Mouse (Mus musculus) midbrain, embryonic 15.5 days (tissue): ENCODE measurements around the gene Cacna2d1. TPM values are rescaled to one million over a fixed set of nuclear protein-coding genes. Genes with fewer than 3 reads are reported as not detected.
A peak's percentile ranks its signal among the peaks of the same experiment; 100 is the strongest.

Experiments used
- ATAC-seq: fragments of 200-750 bp; cut with Nextera tagmentation; replicated peaks from 2 replicates; pipeline ENCODE4 v1.8.0; 2017; ENCODE audit warnings: moderate TSS enrichment
- H3K27ac ChIP-seq: fragments of 300-500 bp; sonication (generic); 2 replicates; pipeline ENCODE4 v1.5.1; 2015; ENCODE audit warnings: mild to moderate bottlenecking, inconsistent platforms
- H3K27me3 ChIP-seq: fragments of 300-500 bp; sonication (generic); replicated peaks from 2 replicates; pipeline ENCODE4 v1.6.1; 2015; ENCODE audit warnings: inconsistent platforms
- H3K36me3 ChIP-seq: fragments of 300-500 bp; sonication (generic); replicated peaks from 2 replicates; pipeline ENCODE4 v1.6.1; 2015; ENCODE audit warnings: inconsistent platforms
- H3K4me1 ChIP-seq: fragments of 300-500 bp; sonication (generic); 2 replicates; pipeline ENCODE4 v1.6.1; 2015; ENCODE audit warnings: inconsistent platforms
- H3K4me2 ChIP-seq: fragments of 300-500 bp; sonication (generic); 2 replicates; pipeline ENCODE4 v1.6.1; 2015; ENCODE audit warnings: inconsistent platforms, mild to moderate bottlenecking, moderate library complexity
- H3K4me3 ChIP-seq: fragments of 300-500 bp; sonication (generic); 2 replicates; pipeline ENCODE4 v1.5.1; 2015; ENCODE audit warnings: mild to moderate bottlenecking, inconsistent platforms
- H3K9ac ChIP-seq: fragments of 300-500 bp; sonication (generic); 2 replicates; pipeline ENCODE4 v1.6.1; 2015; ENCODE audit warnings: mild to moderate bottlenecking, inconsistent platforms
- H3K9me3 ChIP-seq: fragments of 300-500 bp; sonication (generic); 2 replicates; pipeline ENCODE4 v1.6.1; 2016; ENCODE audit warnings: inconsistent platforms
- WGBS: fragments of 180-500 bp; shearing (Covaris S2); methylation state at CpG from one replicate; pipeline ENCODE4 v1.1.7; 2015; ENCODE audit warnings: mixed read lengths; 5-methylcytosine and 5-hydroxymethylcytosine counted together
- polyA plus RNA-seq: library from polyadenylated mRNA; unstranded; fragments of >200 nt; fragmentation: Nextera tagmentation; extraction: Ambion mirVana; gene quantifications from 2 replicates; pipeline ENCODE4 v1.2.1, GENCODE M21; 2015

Cacna2d1 gene
- polyA plus RNA-seq, 1 experiment from 2014 or later, result 40.5 TPM

DNA sequence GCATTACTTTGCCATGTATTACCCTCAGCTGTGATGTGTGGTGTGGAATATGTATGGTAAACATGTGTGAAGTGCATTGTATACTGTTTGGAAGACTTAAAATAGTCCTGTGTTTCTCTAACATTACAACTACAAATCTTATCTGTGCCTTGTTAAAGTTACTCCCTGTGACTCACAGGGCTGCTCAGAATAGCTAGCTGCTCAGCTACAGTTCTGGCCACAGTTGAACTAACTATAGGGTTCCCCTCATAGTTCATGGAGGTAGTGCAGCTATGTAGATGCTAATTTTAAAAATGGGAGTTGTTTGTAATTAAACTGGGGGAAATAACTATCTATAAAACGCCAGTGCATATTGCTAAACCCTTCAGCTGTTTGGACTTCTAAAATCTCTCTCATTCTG is 319.3 kb downstream of the Cacna2d1 start:
- Histone ChIP-seq H3K4me3 (no peak overlapping the region), H3K27me3 (no peaks in the 10 kb centered on the region), H3K4me1 (no peaks in the 10 kb centered on the region), H3K9ac (no peak overlapping the region), H3K9me3 (no peaks in the 10 kb centered on the region), H3K4me2 (no peak overlapping the region), H3K36me3 (no peaks in the 10 kb centered on the region), H3K27ac (no peak overlapping the region)
- WGBS, result 92% methylated on average over 1 of the region's 1 CpGs
- no peak for ATAC-seq

DNA sequence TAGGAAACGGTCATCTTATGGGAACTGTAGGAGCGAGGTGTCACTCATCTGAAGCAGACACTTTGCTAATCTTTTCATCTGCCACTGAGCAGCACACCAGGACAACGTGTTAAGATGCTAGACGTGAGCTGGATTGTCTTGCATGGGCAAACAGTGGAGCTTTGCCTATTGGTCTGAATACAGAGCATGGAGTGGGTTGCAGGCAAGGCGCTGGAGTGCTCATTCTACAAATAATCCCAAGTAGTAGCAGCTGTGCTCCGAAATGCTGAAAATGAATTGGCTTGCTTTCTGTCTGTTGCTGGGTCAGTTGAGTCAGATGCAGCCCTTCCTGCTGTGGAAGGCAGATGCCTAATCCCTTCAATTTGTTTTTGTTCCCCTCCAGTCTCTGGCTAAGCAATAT is 330.9 kb downstream of the Cacna2d1 start:
- Histone ChIP-seq H3K4me3 (no peak overlapping the region), H3K36me3 (no peaks in the 10 kb centered on the region), H3K9ac (no peak overlapping the region), H3K4me1 (0 out of 2 replicates have a peak, but pooled peaks cover 3% of the 10 kb centered on the region), H3K9me3 (no peaks in the 10 kb centered on the region), H3K4me2 (no peak overlapping the region), H3K27me3 (no peaks in the 10 kb centered on the region), H3K27ac (no peak overlapping the region)
- WGBS, result 30% methylated on average over 6 of the region's 6 CpGs
- peak; percentile 77 for ATAC-seq

DNA sequence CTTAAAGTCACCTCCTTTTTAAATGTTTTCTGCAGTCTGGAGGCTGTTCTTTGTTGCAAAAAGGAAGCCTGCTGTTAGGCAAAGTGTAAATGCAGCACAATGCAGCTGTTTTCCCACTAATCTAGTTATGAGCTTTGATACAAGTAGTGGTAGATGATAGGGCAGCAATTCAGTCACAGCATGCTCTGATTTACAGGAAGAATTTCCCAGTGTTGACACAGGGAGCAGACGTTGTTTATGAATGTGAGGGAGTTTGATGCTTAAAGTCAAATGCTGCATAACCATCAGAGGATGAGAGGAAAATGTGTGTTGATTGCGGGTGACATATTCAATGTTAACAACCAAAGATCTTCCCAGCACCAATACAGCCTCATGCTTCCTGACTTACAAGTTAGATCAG is 342.6 kb downstream of the Cacna2d1 start:
- no peaks in the 10 kb centered on the region for H3K9me3 ChIP-seq
- H3K27ac ChIP-seq, result no peak overlapping the region
- H3K9ac ChIP-seq, result no peak overlapping the region
- H3K4me3 ChIP-seq, result no peak overlapping the region
- no peaks in the 10 kb centered on the region for H3K27me3 ChIP-seq
- H3K36me3 ChIP-seq, result no peaks in the 10 kb centered on the region
- WGBS, result 70% methylated on average over 2 of the region's 2 CpGs
- no peaks in the 10 kb centered on the region for H3K4me1 ChIP-seq
- H3K4me2 ChIP-seq, result no peak overlapping the region
- ATAC-seq, result no peak

DNA sequence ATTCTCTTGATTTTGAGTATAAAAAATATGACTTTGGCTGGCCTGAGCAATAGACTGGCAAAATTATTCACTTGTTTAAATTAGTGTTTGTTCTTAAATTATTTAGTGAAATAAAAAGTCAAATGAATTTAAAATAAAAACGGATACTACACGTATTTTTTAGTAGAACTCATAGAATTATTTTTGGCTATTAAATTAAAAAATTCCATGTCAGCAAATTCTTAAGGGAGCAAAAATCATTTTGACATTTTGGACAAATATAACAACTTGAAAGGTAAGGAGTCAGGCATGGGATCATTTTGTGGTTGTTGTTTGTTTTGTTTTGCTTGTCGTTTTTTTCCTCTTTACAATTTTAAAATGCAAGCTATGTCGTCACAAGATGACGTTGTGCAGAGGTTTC is 346.7 kb downstream of the Cacna2d1 start:
- 88% methylated on average over 5 of the region's 5 CpGs for WGBS
- H3K36me3 ChIP-seq, result no peaks in the 10 kb centered on the region

DNA sequence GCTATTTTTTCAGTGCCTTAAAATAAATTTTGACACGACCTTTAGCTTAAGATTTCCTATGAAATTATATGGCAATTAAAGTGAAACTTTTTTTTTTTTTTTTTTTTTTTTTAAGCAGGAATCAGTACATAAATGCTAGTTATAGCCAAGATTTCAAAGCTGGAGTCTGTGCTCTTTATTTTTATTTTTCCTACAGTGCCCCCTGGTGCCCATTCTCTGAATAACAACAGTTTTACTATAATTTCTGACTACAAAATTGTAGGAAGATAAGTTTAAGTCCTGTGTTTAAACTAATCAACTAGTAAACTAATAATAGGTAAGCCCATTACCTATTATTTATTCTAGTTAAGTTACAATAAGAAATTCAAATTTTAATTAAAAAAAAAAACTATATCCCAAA is 358.7 kb downstream of the Cacna2d1 start:
- ATAC-seq, result no peak
- no peaks in the 10 kb centered on the region for H3K27me3 ChIP-seq
- H3K4me2 ChIP-seq, result no peak overlapping the region
- H3K27ac ChIP-seq, result no peak overlapping the region
- H3K9me3 ChIP-seq, result no peaks in the 10 kb centered on the region
- no peak overlapping the region for H3K4me3 ChIP-seq
- 11% methylated on average over 1 of the region's 1 CpGs for WGBS
- no peaks in the 10 kb centered on the region for H3K36me3 ChIP-seq
- no peaks in the 10 kb centered on the region for H3K4me1 ChIP-seq
- no peak overlapping the region for H3K9ac ChIP-seq

More for the DNA sequence above, 346.7 kb downstream of the Cacna2d1 start:
- Histone ChIP-seq H3K9ac (no peak overlapping the region), H3K4me3 (no peak overlapping the region), H3K4me2 (no peak overlapping the region), H3K27ac (no peak overlapping the region), H3K4me1 (no peaks in the 10 kb centered on the region), H3K27me3 (no peaks in the 10 kb centered on the region), H3K9me3 (no peaks in the 10 kb centered on the region)
- ATAC-seq, result no peak

DNA sequence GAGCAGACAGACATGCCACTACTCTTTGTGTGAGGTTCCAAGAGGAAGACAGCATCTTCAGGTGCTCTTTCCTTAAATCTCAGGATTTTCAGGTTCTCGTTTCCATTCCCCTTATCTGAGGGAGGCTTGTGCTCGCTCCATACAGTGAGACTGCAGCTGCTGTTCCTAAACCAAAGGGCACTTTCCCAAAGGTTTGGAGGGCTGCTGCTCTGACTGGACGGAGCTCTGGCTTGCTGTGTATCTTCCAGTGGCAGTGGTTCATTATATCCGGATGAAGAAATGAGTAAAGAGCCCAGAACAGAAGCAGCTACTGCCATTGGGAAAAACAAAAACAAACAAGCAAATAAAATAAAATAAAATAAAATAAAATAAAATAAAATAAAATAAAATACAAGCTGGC is 359.3 kb downstream of the Cacna2d1 start:
- no peaks in the 10 kb centered on the region for H3K27me3 ChIP-seq
- H3K36me3 ChIP-seq, result no peaks in the 10 kb centered on the region
- no peak overlapping the region for H3K9ac ChIP-seq
- no peaks in the 10 kb centered on the region for H3K9me3 ChIP-seq
- 63% methylated on average over 4 of the region's 4 CpGs for WGBS
- H3K4me1 ChIP-seq, result no peaks in the 10 kb centered on the region
- H3K4me3 ChIP-seq, result no peak overlapping the region
- ATAC-seq, result no peak
- H3K27ac ChIP-seq, result no peak overlapping the region
- no peak overlapping the region for H3K4me2 ChIP-seq

DNA sequence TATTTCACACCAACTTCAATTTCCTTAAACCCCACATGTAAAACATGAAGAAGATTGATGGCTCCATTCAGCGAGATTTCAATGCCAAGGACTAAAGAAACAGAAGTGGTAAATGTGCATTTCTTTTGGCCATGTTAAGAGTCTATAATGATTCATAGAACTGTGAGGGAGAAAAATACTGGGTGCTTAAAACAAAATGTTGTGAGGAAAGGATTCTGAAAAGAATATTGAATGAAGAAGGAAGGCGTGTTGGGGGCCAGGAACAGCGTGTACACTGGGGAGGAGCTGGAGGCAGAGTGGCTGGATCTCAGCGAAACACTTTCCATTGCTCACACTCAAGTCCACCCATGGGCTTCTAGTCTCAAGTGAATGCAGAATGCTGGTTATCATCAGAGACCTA is 360.2 kb downstream of the Cacna2d1 start:
- Histone ChIP-seq H3K36me3 (no peaks in the 10 kb centered on the region), H3K27me3 (no peaks in the 10 kb centered on the region), H3K9me3 (no peaks in the 10 kb centered on the region), H3K9ac (no peak overlapping the region), H3K4me3 (no peak overlapping the region), H3K4me1 (no peaks in the 10 kb centered on the region), H3K27ac (peak overlapping the region; percentile 25; the same call in 1 of the 2 replicates), H3K4me2 (no peak overlapping the region)
- no peak for ATAC-seq
- 53% methylated on average over 4 of the region's 4 CpGs for WGBS

DNA sequence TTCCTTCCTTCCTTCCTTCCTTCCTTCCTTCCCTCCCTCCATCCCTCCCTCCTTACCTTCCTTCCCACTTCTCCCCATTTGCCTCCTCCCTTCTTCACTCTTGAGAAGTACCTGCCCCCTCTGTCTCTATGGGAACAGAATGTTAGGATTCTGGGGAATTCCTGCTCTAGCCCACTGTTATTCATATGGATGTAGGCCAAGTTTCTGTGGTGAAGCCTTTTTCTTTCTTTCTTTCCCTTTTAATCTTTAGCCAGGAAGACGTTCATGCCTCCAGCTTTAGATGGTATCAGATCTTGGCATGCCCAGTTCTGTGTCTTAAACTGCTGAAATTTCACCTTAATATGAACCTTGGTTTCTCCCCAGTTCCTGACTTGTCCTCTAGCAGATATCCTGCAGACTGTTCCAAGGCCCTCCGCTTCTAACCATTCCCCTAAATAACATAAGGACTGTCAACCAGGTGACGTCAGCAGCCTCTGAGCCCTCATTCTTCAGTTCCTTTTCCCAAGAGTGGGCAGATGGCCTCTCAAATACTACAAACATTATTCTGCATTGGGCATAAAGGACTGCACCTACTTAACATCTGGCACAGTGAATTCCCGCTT is 362.8 kb downstream of the Cacna2d1 start:
- H3K9me3 ChIP-seq, result no peaks in the 10 kb centered on the region
- no peak overlapping the region for H3K4me2 ChIP-seq
- 66% methylated on average over 4 of the region's 4 CpGs for whole genome bisulfite sequencing
- H3K4me1 ChIP-seq, result no peaks in the 10 kb centered on the region
- H3K9ac ChIP-seq, result no peak overlapping the region
- H3K4me3 ChIP-seq, result no peak overlapping the region
- H3K36me3 ChIP-seq, result no peaks in the 10 kb centered on the region
- no peaks in the 10 kb centered on the region for H3K27me3 ChIP-seq
- ATAC-seq, result no peak
- H3K27ac ChIP-seq, result no peak overlapping the region

DNA sequence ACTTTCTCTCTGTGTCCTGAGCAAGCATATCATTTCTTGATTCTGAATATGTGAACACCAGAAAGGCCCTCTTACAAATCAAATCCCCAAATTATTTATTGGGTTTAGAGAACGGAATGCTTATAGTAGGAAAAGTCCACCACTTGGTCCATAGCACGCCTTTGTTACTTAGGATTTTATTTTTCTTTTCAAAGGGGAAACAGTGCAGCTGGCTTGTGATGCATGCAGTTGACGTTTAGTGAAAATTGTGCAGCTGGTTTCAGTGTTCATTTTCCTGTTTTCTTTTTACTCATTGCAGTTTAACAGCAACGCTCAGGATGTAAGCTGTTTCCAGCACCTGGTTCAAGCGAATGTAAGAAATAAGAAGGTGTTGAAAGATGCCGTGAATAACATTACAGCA is 365.1 kb downstream of the Cacna2d1 start:
- Histone ChIP-seq H3K4me2 (no peak overlapping the region), H3K36me3 (no peaks in the 10 kb centered on the region), H3K4me1 (no peaks in the 10 kb centered on the region), H3K27ac (no peak overlapping the region), H3K27me3 (no peaks in the 10 kb centered on the region), H3K4me3 (no peak overlapping the region), H3K9ac (no peak overlapping the region), H3K9me3 (no peaks in the 10 kb centered on the region)
- ATAC-seq, result no peak
- 88% methylated on average over 6 of the region's 6 CpGs for WGBS

DNA sequence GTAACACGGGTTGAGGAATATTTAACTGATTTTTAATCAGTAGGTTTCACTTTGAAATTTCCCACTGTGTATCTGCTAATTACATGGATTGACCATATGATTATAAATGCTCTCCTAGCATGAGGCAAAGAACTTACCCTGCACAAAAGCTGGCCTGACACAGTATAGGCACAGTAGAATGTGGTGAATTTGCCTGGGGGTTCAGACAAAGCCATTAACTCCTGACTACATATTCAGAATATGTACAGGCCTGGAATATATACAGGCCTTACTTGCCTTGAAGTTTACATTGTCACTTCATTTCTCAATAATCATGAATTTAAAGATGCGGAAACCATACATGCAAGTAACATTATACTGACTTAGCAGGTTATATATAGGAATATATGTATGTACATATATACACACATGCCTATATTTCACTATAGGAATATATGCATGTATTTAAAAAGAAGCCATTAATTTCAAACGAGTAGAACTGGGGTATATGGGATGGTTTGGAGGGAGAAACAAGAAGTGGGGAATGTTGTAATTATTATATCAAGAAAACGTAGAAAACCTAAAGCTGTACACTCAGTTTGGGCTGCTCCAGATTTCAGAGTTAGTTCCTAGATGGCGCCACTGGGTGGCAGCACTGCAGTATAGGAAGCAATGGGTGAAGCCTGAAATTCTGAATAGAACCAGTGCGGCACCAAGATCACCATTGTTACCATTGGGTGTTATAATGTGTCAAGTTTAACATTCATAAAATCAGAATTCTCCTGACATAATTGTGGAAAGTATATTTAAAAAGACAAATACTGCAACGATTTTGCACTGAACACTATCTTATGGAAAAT is 374.9 kb downstream of the Cacna2d1 start:
- no peak overlapping the region for H3K9ac ChIP-seq
- 45% methylated on average over 7 of the region's 7 CpGs for WGBS
- H3K4me2 ChIP-seq, result no peak overlapping the region
- no peaks in the 10 kb centered on the region for H3K4me1 ChIP-seq
- peak; percentile 85 for ATAC-seq
- H3K27me3 ChIP-seq, result no peaks in the 10 kb centered on the region
- no peak overlapping the region for H3K27ac ChIP-seq
- no peaks in the 10 kb centered on the region for H3K36me3 ChIP-seq
- no peak overlapping the region for H3K4me3 ChIP-seq
- H3K9me3 ChIP-seq, result no peaks in the 10 kb centered on the region

DNA sequence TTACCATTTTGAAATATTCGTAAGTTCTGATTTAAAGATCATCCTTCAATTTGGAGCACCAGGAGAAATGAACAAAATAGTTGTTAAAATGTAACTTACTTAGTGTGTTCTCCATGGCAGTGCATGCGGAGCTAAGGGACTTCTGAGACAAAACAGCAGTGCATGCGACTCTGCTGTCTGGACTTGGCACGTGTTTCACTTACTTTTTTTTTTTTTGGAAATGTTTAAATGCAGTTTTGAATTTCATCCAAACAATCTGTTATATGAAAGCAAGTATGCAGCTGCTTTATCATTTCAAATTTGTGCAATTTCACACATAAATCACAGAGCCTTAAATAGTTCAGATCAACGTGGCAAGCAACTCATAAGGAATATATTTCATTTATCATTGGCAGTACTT is 379.8 kb downstream of the Cacna2d1 start:
- Histone ChIP-seq H3K27ac (no peak overlapping the region), H3K9me3 (no peaks in the 10 kb centered on the region), H3K4me2 (no peak overlapping the region), H3K4me3 (no peak overlapping the region), H3K27me3 (no peaks in the 10 kb centered on the region), H3K9ac (no peak overlapping the region), H3K4me1 (no peaks in the 10 kb centered on the region), H3K36me3 (no peaks in the 10 kb centered on the region)
- 83% methylated on average over 5 of the region's 5 CpGs for WGBS
- no peak for ATAC-seq

DNA sequence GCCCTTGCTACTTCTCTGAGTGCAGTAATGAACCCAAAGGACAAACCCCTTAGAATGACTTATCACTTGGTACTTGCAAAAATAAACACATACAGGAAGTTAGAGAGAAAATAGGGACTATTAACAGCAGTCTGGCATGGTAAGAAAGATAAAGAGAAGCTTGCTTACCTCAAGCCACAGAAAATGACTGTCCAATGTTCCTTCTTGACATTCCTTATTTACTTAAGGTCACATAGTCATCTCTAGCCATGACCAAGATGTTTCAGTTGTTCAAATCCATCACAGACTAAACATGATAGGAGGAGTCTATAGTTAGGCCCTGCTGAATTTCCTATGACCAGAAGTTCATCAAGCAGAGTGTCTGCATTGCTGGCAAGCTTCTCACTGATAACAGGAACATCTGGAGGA is 381.5 kb downstream of the Cacna2d1 start:
- no peak for ATAC-seq
- no peak overlapping the region for H3K9ac ChIP-seq
- no peaks in the 10 kb centered on the region for H3K9me3 ChIP-seq
- H3K27me3 ChIP-seq, result no peaks in the 10 kb centered on the region
- no peaks in the 10 kb centered on the region for H3K36me3 ChIP-seq
- no peak overlapping the region for H3K27ac ChIP-seq
- H3K4me2 ChIP-seq, result no peak overlapping the region
- no peaks in the 10 kb centered on the region for H3K4me1 ChIP-seq
- no peak overlapping the region for H3K4me3 ChIP-seq

DNA sequence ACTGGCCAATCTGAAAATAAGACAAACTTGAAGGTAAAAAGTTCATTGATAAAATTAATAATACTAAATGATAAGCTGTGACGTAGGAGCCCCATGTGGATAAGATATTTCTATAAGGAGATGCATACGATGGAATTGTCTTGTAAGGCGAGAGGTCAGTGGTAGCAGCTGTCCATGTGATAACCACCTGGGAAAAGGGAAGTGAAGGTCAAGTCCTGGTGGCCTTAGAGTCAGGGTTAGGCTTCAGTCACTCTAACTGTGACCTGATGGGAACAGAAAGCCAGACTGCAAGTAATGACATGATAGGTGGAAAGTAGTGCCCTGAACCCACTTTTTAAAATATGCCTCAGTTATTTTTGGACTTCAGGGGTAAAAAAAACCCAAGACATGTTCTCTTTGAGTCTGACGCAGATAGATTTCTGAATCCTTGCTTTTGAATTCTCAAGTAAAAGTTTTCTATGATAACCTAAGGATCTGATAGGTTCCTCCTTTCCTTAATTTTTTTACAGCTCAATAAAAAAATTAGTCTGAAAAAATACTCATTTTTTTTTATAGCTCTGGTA is 383.3 kb downstream of the Cacna2d1 start:
- Histone ChIP-seq H3K36me3 (no peaks in the 10 kb centered on the region), H3K27ac (no peak overlapping the region), H3K9me3 (no peaks in the 10 kb centered on the region), H3K4me2 (no peak overlapping the region), H3K9ac (no peak overlapping the region), H3K27me3 (no peaks in the 10 kb centered on the region), H3K4me3 (no peak overlapping the region), H3K4me1 (no peaks in the 10 kb centered on the region)
- ATAC-seq, result no peak
- 94% methylated on average over 4 of the region's 4 CpGs for WGBS
